Mouse (Mus musculus) embryonic facial prominence, embryonic 13.5 days (tissue): ENCODE results near the gene 4921524J17Rik. TPM values are rescaled to one million over a fixed set of nuclear protein-coding genes. Genes with fewer than 3 reads are reported as not detected.

Experiments
- ATAC-seq: fragments of 200-750 bp; cut with Nextera tagmentation; 2 replicates; pipeline ENCODE4 v1.8.0; 2017; ENCODE audit warnings: low read depth; ENCODE audit not compliant: insufficient number of reproducible peaks, insufficient read depth, low FRiP score, low TSS enrichment
- H3K27ac ChIP-seq: fragments of 300-500 bp; sonication (generic); 2 replicates; pipeline ENCODE4 v1.5.1; 2015; ENCODE audit warnings: moderate library complexity, mild to moderate bottlenecking, inconsistent platforms
- H3K27me3 ChIP-seq: fragments of 300-500 bp; sonication (generic); 2 replicates; pipeline ENCODE4 v1.6.1; 2015; ENCODE audit warnings: mild to moderate bottlenecking, inconsistent platforms
- H3K36me3 ChIP-seq: fragments of 300-500 bp; sonication (generic); 2 replicates; pipeline ENCODE4 v1.6.1; 2015; ENCODE audit warnings: mild to moderate bottlenecking, inconsistent platforms
- H3K4me1 ChIP-seq: fragments of 300-500 bp; sonication (generic); 2 replicates; pipeline ENCODE4 v1.6.1; 2015; ENCODE audit warnings: inconsistent platforms
- H3K4me2 ChIP-seq: fragments of 300-500 bp; sonication (generic); 2 replicates; pipeline ENCODE4 v1.6.1; 2015; ENCODE audit warnings: moderate library complexity, mild to moderate bottlenecking, inconsistent platforms
- H3K4me3 ChIP-seq: fragments of 300-500 bp; sonication (generic); 2 replicates; pipeline ENCODE4 v1.5.1; 2015; ENCODE audit warnings: mild to moderate bottlenecking, inconsistent platforms
- H3K9ac ChIP-seq: fragments of 300-500 bp; sonication (generic); 2 replicates; pipeline ENCODE4 v1.6.1; 2015; ENCODE audit warnings: mild to moderate bottlenecking, inconsistent platforms
- H3K9me3 ChIP-seq: fragments of 300-500 bp; sonication (generic); 2 replicates; pipeline ENCODE4 v1.6.1; 2016; ENCODE audit warnings: inconsistent platforms
- WGBS: fragments of 180-500 bp; shearing (Covaris S2); methylation state at CpG from one replicate; pipeline ENCODE4 v1.1.7; 2015; ENCODE audit warnings: mixed read lengths; 5-methylcytosine and 5-hydroxymethylcytosine counted together
- polyA plus RNA-seq: library from polyadenylated mRNA; unstranded; fragments of >200 nt; fragmentation: Nextera tagmentation; extraction: Ambion mirVana; gene quantifications from 2 replicates; pipeline ENCODE4 v1.2.1, GENCODE M21; 2015

Gene 4921524J17Rik
- polyA plus RNA-seq, 1 experiment from 2014 or later = 54.0 TPM

- Histone ChIP-seq H3K4me2 (no peak overlapping the region), H3K27ac (no peak overlapping the region), H3K36me3 (no peaks in the 10 kb centered on the region), H3K9me3 (no peaks in the 10 kb centered on the region), H3K9ac (no peak overlapping the region), H3K27me3 (no peaks in the 10 kb centered on the region), H3K4me3 (no peak overlapping the region), H3K4me1 (no peaks in the 10 kb centered on the region)
- ATAC-seq = no peak
- WGBS = 87% methylated on average over 4 of the region's 4 CpGs
Measured at GRCm38 (mm10) chr8:85398548-85398947, 34.1 kb downstream of the 4921524J17Rik start.

- no peaks in the 10 kb centered on the region for H3K36me3 ChIP-seq
Measured at GRCm38 (mm10) chr8:85397508-85397907, 35.1 kb downstream of the 4921524J17Rik start.

DNA sequence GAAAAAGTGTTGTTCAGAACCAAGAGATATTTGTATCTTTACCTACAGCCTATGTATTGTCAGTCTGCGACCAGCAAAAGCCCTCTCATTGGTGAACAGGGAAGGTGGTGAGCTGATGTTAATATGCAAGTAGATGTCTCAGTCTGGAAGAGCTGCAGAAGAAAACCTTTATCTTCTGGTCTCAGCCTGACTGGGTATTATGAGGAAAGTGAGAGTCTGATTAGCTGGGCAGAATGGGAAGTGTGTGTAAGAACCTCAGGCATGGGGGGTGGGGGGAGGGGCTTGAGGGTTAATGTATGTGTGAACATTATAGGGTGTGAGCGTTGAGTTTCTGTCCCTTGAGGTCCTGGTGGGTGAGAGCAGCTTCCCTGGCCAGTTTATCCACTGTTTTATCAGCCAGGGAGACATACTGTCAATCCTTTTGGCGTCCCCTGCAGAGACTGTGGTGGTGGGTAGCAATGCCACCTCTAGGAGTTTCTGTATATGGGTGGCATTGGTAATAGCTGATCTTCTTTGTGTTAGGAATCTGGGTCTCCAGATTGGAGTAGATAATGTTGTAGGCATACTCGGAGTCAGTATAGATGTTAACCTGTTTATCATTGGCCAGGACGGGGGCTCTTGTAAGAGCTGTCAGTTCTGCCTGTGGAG, 36.1 kb downstream of the 4921524J17Rik start:
- H3K9me3 ChIP-seq = no peaks in the 10 kb centered on the region
- H3K27me3 ChIP-seq = no peaks in the 10 kb centered on the region
- no peak for ATAC-seq
- H3K9ac ChIP-seq = no peak overlapping the region
- WGBS = 85% methylated on average over 5 of the region's 5 CpGs
- H3K36me3 ChIP-seq = no peaks in the 10 kb centered on the region
- H3K4me3 ChIP-seq = no peak overlapping the region
- H3K27ac ChIP-seq = no peak overlapping the region
- H3K4me1 ChIP-seq = no peaks in the 10 kb centered on the region
- H3K4me2 ChIP-seq = no peak overlapping the region

More at GRCm38 (mm10) chr8:85397508-85397907, 35.1 kb downstream of the 4921524J17Rik start:
- no peak overlapping the region for H3K4me3 ChIP-seq
- no peak overlapping the region for H3K4me2 ChIP-seq
- WGBS = 47% methylated on average over 5 of the region's 5 CpGs
- no peaks in the 10 kb centered on the region for H3K9me3 ChIP-seq
- H3K4me1 ChIP-seq = no peaks in the 10 kb centered on the region
- no peak overlapping the region for H3K27ac ChIP-seq
- H3K9ac ChIP-seq = no peak overlapping the region
- no peak for ATAC-seq
- H3K27me3 ChIP-seq = no peaks in the 10 kb centered on the region

DNA sequence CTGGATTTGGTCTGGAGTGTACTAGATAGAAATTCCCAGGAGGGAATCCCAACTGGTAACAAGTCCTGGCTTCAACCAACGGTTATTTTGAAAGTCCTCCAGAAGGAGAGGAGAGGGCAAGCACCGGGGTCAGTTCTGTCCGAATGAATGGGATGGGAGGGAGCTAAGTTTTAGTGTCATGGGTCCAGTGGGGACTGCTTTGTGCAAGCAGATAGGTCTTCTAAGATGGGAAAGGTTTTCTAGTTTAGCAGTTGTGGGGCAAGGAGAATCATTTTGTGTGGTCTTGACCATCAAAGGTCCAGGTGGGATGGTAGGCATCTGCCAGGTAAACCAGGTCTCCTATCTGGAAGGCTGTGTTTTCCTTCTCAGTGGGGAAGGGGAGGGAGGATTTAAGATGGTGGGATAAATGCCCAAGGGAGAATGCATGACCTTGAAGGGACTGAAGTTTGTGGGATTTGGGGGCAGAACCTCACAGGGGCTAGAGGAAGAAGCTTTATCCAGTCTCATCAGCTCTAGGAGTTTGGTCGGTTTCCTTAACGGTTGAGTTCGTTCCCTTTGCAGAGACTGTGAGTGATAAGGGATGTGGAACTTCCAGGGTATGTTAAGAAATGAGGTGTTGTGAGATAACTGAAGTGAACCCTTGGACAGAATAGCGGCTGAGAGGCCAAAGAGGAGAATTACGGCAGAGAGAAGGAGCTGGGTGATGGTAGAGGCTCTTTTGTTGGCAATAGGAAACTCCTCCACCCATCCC, 36.8 kb downstream of the 4921524J17Rik start:
- Histone ChIP-seq H3K36me3 (no peaks in the 10 kb centered on the region), H3K4me2 (no peak overlapping the region), H3K27ac (no peak overlapping the region), H3K4me1 (no peaks in the 10 kb centered on the region), H3K9me3 (no peaks in the 10 kb centered on the region), H3K27me3 (no peaks in the 10 kb centered on the region), H3K4me3 (no peak overlapping the region), H3K9ac (no peak overlapping the region)
- ATAC-seq = no peak
- 79% methylated on average over 8 of the region's 8 CpGs for WGBS

DNA sequence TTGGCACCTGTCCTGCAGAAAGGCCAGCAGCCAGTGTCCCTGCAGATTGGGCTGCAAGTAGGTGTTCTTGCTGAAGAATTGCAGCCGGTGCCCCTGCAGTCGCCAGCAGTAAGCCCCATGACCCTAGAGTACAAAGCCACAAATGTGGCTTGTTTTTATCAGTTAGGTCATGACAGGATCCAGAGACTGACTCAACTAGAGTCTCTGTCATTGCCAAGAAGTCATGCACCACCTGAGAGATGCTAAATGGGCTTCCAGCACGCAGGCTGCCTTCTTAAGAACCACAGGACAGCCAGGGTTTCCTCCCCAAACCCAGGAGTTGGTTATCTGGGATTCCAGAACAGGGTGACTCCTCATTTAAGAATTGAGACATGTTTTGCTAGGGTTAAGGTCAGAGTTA, 37.6 kb downstream of the 4921524J17Rik start:
- Histone ChIP-seq H3K36me3 (no peaks in the 10 kb centered on the region), H3K4me2 (no peak overlapping the region), H3K9ac (no peak overlapping the region), H3K27ac (no peak overlapping the region), H3K9me3 (no peaks in the 10 kb centered on the region), H3K4me3 (no peak overlapping the region), H3K27me3 (no peaks in the 10 kb centered on the region), H3K4me1 (no peaks in the 10 kb centered on the region)
- WGBS = 74% methylated on average over 3 of the region's 3 CpGs
- no peak for ATAC-seq

- Histone ChIP-seq H3K27me3 (no peaks in the 10 kb centered on the region), H3K36me3 (no peaks in the 10 kb centered on the region), H3K9me3 (no peaks in the 10 kb centered on the region), H3K4me2 (no peak overlapping the region), H3K9ac (no peak overlapping the region), H3K27ac (no peak overlapping the region), H3K4me1 (no peaks in the 10 kb centered on the region), H3K4me3 (no peak overlapping the region)
- no peak for ATAC-seq
- WGBS = 91% methylated on average over 6 of the region's 6 CpGs
Measured at GRCm38 (mm10) chr8:85393199-85393598, 39.4 kb downstream of the 4921524J17Rik start.

- Histone ChIP-seq H3K27ac (no peak overlapping the region), H3K4me3 (no peak overlapping the region), H3K36me3 (no peaks in the 10 kb centered on the region), H3K9ac (no peak overlapping the region), H3K4me2 (no peak overlapping the region), H3K4me1 (no peaks in the 10 kb centered on the region), H3K9me3 (no peaks in the 10 kb centered on the region), H3K27me3 (no peaks in the 10 kb centered on the region)
- WGBS = 84% methylated on average over 1 of the region's 1 CpGs
- no peak for ATAC-seq
Measured at GRCm38 (mm10) chr8:85391438-85391837, 41.2 kb downstream of the 4921524J17Rik start.

- Histone ChIP-seq H3K4me2 (no peak within 1 kb of the TSS), H3K4me3 (no peak within 1 kb of the TSS), H3K4me1 (peaks cover 7% of the 10 kb centered on the region), H3K27me3 (no peaks in the 10 kb centered on the region), H3K9me3 (no peaks in the 10 kb centered on the region), H3K9ac (no peak within 1 kb of the TSS), H3K27ac (no peak within 1 kb of the TSS), H3K36me3 (no peaks in the 10 kb centered on the region)
- no peak for ATAC-seq
- WGBS = 86% methylated on average over 6 of the region's 6 CpGs
Measured at GRCm38 (mm10) chr8:85386205-85386604, 46.4 kb downstream of the 4921524J17Rik start, which contains the start of gene Mylk3. Gene Mylk3, minus strand, starts transcription at chr8:85386345.

GRCm38 (mm10) chr8:85381926-85382325, 50.7 kb downstream of the 4921524J17Rik start:
- no peak overlapping the region for H3K27ac ChIP-seq

GRCm38 (mm10) chr8:85380824-85381209, 51.8 kb downstream of the 4921524J17Rik start:
- ATAC-seq = no peak
- no peaks in the 10 kb centered on the region for H3K9me3 ChIP-seq
- H3K4me3 ChIP-seq = no peak overlapping the region
- H3K27me3 ChIP-seq = no peaks in the 10 kb centered on the region
- H3K36me3 ChIP-seq = no peaks in the 10 kb centered on the region
- H3K9ac ChIP-seq = no peak overlapping the region
- 68% methylated on average over 8 of the region's 8 CpGs for WGBS
- H3K4me1 ChIP-seq = peaks cover 38% of the 10 kb centered on the region
- H3K4me2 ChIP-seq = 0 out of 2 replicates have a peak overlapping the region, but pooled peaks have one; percentile 1
- H3K27ac ChIP-seq = 0 out of 2 replicates have a peak overlapping the region, but pooled peaks have one; percentile 30

More at GRCm38 (mm10) chr8:85381926-85382325, 50.7 kb downstream of the 4921524J17Rik start:
- H3K9me3 ChIP-seq = no peaks in the 10 kb centered on the region
- no peak overlapping the region for H3K4me2 ChIP-seq
- no peaks in the 10 kb centered on the region for H3K27me3 ChIP-seq
- H3K36me3 ChIP-seq = no peaks in the 10 kb centered on the region
- H3K4me3 ChIP-seq = no peak overlapping the region
- no peak overlapping the region for H3K9ac ChIP-seq
- ATAC-seq = no peak
- 59% methylated on average over 4 of the region's 4 CpGs for WGBS
- peaks cover 30% of the 10 kb centered on the region for H3K4me1 ChIP-seq

- ATAC-seq = no peak
- no peak overlapping the region for H3K9ac ChIP-seq
- no peaks in the 10 kb centered on the region for H3K36me3 ChIP-seq
- H3K4me2 ChIP-seq = 0 out of 2 replicates have a peak overlapping the region, but pooled peaks have one; percentile 1
- no peaks in the 10 kb centered on the region for H3K9me3 ChIP-seq
- no peaks in the 10 kb centered on the region for H3K27me3 ChIP-seq
- no peak overlapping the region for H3K4me3 ChIP-seq
- WGBS = 79% methylated on average over 10 of the region's 10 CpGs
- H3K27ac ChIP-seq = 0 out of 2 replicates have a peak overlapping the region, but pooled peaks have one; percentile 30
- peaks cover 38% of the 10 kb centered on the region for H3K4me1 ChIP-seq
Measured at GRCm38 (mm10) chr8:85380123-85380823, 52.4 kb downstream of the 4921524J17Rik start.
